Mouse (Mus musculus) E14TG2a.4 (cell line): ENCODE results near the gene Ddx10.

Experiments
- CTCF ChIP-seq: conservative IDR thresholded peaks from 2 replicates; pipeline ENCODE4 v1.5.1; 2014; ENCODE audit warnings: low read length
- POU5F1 ChIP-seq: IDR thresholded peaks from 2 replicates; pipeline ENCODE4 v1.6.1; 2014; ENCODE audit warnings: low read length, borderline replicate concordance

DNA sequence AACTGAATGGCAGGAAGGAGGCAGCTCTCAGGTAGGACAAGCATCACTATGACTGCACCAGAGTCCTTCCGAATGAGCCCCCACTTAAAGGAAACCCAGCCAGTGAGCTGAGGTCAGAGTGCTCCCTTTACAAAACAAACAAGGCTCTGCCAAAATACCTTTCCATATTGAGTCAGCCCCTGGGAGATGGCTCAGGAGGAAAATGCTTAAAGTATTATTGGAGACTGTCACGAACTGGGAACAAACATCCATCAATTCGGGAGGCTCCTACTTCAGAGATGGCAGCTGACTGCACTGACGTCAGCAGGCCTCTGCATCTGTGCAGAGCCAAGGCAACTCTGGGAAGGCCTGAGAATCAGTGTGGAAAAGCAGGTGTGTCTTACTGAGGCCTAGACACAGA is 181.4 kb downstream of the Ddx10 start:
- no peak for TF ChIP-seq CTCF
- no peak for TF ChIP-seq POU5F1
